ENCODE assay signal across 10 mouse cellular contexts in the genomic region with DNA sequence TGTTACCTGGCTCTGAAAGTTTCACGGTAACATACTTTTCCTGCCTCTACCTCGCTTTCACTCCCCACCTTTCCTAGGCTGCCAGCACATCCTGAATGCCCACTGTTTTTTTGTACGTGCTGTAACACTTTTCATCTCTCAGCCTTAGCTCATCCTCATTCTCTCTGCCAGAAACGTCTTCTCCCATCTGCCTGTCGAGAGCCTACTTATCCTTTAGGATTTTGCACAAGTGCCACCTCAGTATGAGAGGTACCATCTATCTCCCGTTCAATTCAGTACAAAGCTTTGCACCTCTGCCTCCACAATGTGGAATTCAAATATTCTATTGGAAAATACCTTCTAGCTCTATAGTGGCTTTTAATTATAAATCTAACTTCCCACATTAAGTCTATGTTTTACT.
"Had no signal": no experiment of that assay in that cellular context is flagged by ENCODE, and none has a peak within 500 bp of the region (broad histone marks: within the 10 kb centered on the region; RNA-seq: fewer than 3 reads in every experiment).

No protein-coding gene starts in this region.

- ATAC-seq: liver, postnatal 0 days; midbrain, embryonic 16.5 days had no signal

- DNase-seq: kidney, adult 18-20 months; kidney, postnatal 10 days; kidney, postnatal 4 days; layer of hippocampus, postnatal 36 days; liver, embryonic 13.5 days; liver, postnatal 0 days; lung, postnatal 14 days; retina, postnatal 1 day; right cerebral cortex, postnatal 14 days had no signal
